Mouse (Mus musculus) liver, embryonic 14.5 days (tissue): Measurements from ENCODE around the gene Igtp. TPM values are rescaled to one million over a fixed set of nuclear protein-coding genes. Genes with fewer than 3 reads are reported as not detected.
A peak's percentile ranks its signal among the peaks of the same experiment; 100 is the strongest.
"Not testable (repeated sequence)": the region's sequence is repeated elsewhere in the genome, so short reads cannot be mapped to it uniquely, and the experiment has no call there.

Source experiments
- ATAC-seq: fragments of 200-750 bp; cut with Nextera tagmentation; 2 replicates; pipeline ENCODE4 v1.8.0; 2017; ENCODE audit warnings: moderate number of reproducible peaks, mild to moderate bottlenecking, moderate library complexity; ENCODE audit not compliant: insufficient read depth
- DNase-seq, 3 experiments: peaks; one replicate each; pipeline ENCODE4 v3.0.0-alpha.2; 2012 to 2013; ENCODE audit warnings: low read depth in 3 of 3, low spot score in 3 of 3
- H3K27ac ChIP-seq: fragments of 300-500 bp; sonication (generic); 2 replicates; pipeline ENCODE4 v1.5.1; 2014; ENCODE audit warnings: moderate library complexity, mild to moderate bottlenecking, control low read depth, inconsistent platforms
- H3K27me3 ChIP-seq: fragments of 300-500 bp; sonication (generic); 2 replicates; pipeline ENCODE4 v1.6.1; 2014; ENCODE audit warnings: mild to moderate bottlenecking, low read length, moderate library complexity; ENCODE audit not compliant: control insufficient read depth, insufficient read depth
- H3K36me3 ChIP-seq: fragments of 300-500 bp; sonication (generic); replicated peaks from 2 replicates; pipeline ENCODE4 v1.6.1; 2014; ENCODE audit warnings: low read depth; ENCODE audit not compliant: control insufficient read depth, insufficient read depth
- H3K4me1 ChIP-seq, 2 experiments: fragments of 200-500 bp in 1 of 2; fragments of 300-500 bp in 1 of 2; sonication (generic) in 1 of 2; replicated peaks; 2 replicates each; pipeline ENCODE4 v1.6.1; 2012 to 2014; ENCODE audit warnings: antibody characterized with exemption in 1 of 2, inconsistent platforms in 1 of 2, low read length in 1 of 2; ENCODE audit not compliant: control insufficient read depth in 2 of 2, insufficient read depth in 2 of 2
- H3K4me2 ChIP-seq: fragments of 300-500 bp; sonication (generic); 2 replicates; pipeline ENCODE4 v1.6.1; 2014; ENCODE audit warnings: low read depth, mild to moderate bottlenecking, control low read depth, moderate library complexity
- H3K4me3 ChIP-seq, 2 experiments: fragments of 200-500 bp in 1 of 2; fragments of 300-500 bp in 1 of 2; sonication (generic) in 1 of 2; 2 replicates each; pipeline ENCODE4 v1.5.1; 2012 to 2014; ENCODE audit warnings: low read depth in 2 of 2, low read length in 2 of 2, mild to moderate bottlenecking in 2 of 2, control low read depth in 1 of 2, inconsistent platforms in 1 of 2, moderate library complexity in 1 of 2; ENCODE audit not compliant: insufficient read depth in 1 of 2
- H3K9ac ChIP-seq: fragments of 300-500 bp; sonication (generic); replicated peaks from 2 replicates; pipeline ENCODE4 v1.6.1; 2014; ENCODE audit warnings: mild to moderate bottlenecking, control low read depth, moderate library complexity
- H3K9me3 ChIP-seq: fragments of 300-500 bp; sonication (generic); 2 replicates; pipeline ENCODE4 v1.6.1; 2016; ENCODE audit warnings: low read length, mixed read lengths; ENCODE audit not compliant: control insufficient read depth
- CTCF ChIP-seq: IDR thresholded peaks from 2 replicates; pipeline ENCODE4 v1.5.1; 2016; ENCODE audit warnings: antibody characterized with exemption, low read depth, control low read depth
- EP300 ChIP-seq: IDR thresholded peaks from 2 replicates; pipeline ENCODE4 v1.6.1; 2016; ENCODE audit warnings: antibody characterized with exemption, low read depth
- WGBS: fragments of 180-500 bp; shearing (Covaris S2); extraction: QIAGEN DNeasy Blood & Tissue Kit; methylation state at CpG from one replicate; pipeline ENCODE4 v1.1.7; 2014; ENCODE audit not compliant: insufficient replicate concordance; 5-methylcytosine and 5-hydroxymethylcytosine counted together
- polyA plus RNA-seq, 2 experiments: library from polyadenylated mRNA; depleted of rRNA in 1 of 2; stranded (reverse) in 1 of 2; unstranded in 1 of 2; fragments of >200 nt; fragmentation: Nextera tagmentation in 1 of 2; extraction: Ambion mirVana in 1 of 2; gene quantifications; 2 replicates each; pipeline versions ENCODE4 v1.2.1 to v1.2.3; 2012 to 2014

Gene Igtp
- polyA plus RNA-seq, 2 experiments = 4.7 to 7.6 TPM

GRCm38 (mm10) chr11:58211682-58212067 lies 12.3 kb downstream of the Igtp start:
- Histone ChIP-seq H3K27ac (peak overlapping the region; percentile 28), H3K4me1 (peaks cover 25 to 38% of the 10 kb centered on the region in 2 experiments), H3K4me2 (peak overlapping the region; percentile 32), H3K36me3 (no peaks in the 10 kb centered on the region), H3K9ac (peak overlapping the region; percentile 1), H3K27me3 (no peaks in the 10 kb centered on the region), H3K9me3 (no peaks in the 10 kb centered on the region), H3K4me3 (no peak overlapping the region)
- 42% methylated on average over 2 of the region's 2 CpGs for WGBS
- 0 out of 2 replicates have a peak, but pooled peaks have one; percentile 3 for TF ChIP-seq EP300
- no peak for TF ChIP-seq CTCF
- no peak for ATAC-seq
- no peak for DNase-seq

- ATAC-seq (no peak), DNase-seq (peak in 1 of 3 experiments; percentile 51)
- peak overlapping the region; percentile 88 to 94; a peak in 3 of 4 replicates for H3K4me3 ChIP-seq
- WGBS = 27% methylated on average over 7 of the region's 7 CpGs
- TF ChIP-seq EP300 (no peak), CTCF (no peak)
- no peaks in the 10 kb centered on the region for H3K9me3 ChIP-seq
- H3K27me3 ChIP-seq = no peaks in the 10 kb centered on the region
- H3K27ac ChIP-seq = peak overlapping the region; percentile 84
- no peaks in the 10 kb centered on the region for H3K36me3 ChIP-seq
- peaks cover 25 to 43% of the 10 kb centered on the region in 2 experiments for H3K4me1 ChIP-seq
- peak overlapping the region; percentile 94 for H3K4me2 ChIP-seq
- H3K9ac ChIP-seq = peak overlapping the region; percentile 91
Observed at GRCm38 (mm10) chr11:58213673-58214342, 14.5 kb downstream of the Igtp start.

DNA sequence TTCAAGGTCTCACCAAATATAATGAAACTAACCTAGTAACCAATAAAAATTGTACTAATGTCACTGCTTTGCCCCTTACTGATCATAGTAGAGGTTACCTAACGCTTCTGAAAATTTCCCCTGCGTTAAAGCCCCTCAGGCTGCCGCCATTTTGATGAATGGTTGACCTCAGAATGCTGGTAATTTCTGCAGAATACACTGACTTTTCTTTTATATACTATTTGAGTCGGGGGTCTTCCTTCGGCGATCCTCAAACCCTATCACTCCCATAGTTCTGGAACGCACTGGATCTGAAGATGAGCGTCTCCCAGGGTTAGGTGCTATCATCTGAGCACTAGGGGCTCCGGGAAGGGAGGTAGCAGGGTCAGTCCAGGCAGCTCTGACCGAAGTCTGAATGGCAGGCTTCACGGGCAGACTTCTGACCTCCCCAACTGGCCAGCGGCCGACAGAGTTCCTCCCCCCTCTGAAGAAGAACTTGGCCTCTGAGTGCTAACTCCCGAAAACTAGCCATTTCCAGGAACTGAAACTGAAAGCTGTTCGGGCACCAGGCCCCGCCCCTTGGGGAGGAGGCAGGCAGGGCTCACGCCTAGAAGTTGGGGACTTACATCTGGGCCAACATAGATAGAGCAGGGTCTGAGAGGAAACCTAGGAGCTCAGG lies 15.2 kb downstream of the Igtp start:
- DNase-seq (peak; percentile 82 to 92 (median 90)), ATAC-seq (peak; percentile 93)
- no peaks in the 10 kb centered on the region for H3K9me3 ChIP-seq
- WGBS = 14% methylated on average over 17 of the region's 17 CpGs
- H3K27me3 ChIP-seq = no peaks in the 10 kb centered on the region
- H3K4me1 ChIP-seq = peaks cover 25 to 48% of the 10 kb centered on the region in 2 experiments
- H3K4me3 ChIP-seq = peak overlapping the region; percentile 88 to 94
- TF ChIP-seq EP300 (no peak), CTCF (no peak)
- H3K36me3 ChIP-seq = no peaks in the 10 kb centered on the region
- peak overlapping the region; percentile 94 for H3K4me2 ChIP-seq
- peak overlapping the region; percentile 91 for H3K9ac ChIP-seq
- peak overlapping the region; percentile 84 for H3K27ac ChIP-seq

GRCm38 (mm10) chr11:58215049-58215430 lies 15.7 kb downstream of the Igtp start:
- Histone ChIP-seq H3K27ac (peak overlapping the region; percentile 63), H3K9ac (peak overlapping the region; percentile 91), H3K4me3 (peak overlapping the region; percentile 51 to 88), H3K4me2 (peak overlapping the region; percentile 94), H3K4me1 (peaks cover 25 to 48% of the 10 kb centered on the region in 2 experiments)
- DNase-seq, ATAC-seq, H3K36me3 ChIP-seq, H3K27me3 ChIP-seq, H3K9me3 ChIP-seq: not testable (repeated sequence)
- WGBS = 8% methylated on average over 2 of the region's 3 CpGs

DNA sequence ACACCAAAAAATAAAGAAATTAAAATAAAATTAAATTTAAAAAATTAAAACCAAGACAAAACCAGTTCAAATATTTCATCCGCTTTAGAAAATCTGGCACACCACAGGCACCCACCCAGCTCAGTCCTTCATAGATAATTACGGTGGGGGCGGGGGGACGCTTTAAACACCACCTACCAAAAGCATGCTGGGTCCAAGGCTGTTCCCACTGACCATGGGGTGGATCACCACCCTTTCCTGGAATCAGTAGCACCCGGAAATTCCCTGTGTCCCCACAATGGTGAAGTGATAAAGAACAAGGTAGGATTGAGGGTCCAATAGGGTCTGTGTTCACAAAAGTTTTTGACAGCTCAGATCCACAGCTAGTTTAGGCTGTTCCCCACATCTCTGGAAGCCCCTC lies 16.5 kb downstream of the Igtp start:
- Histone ChIP-seq H3K4me2 (peak overlapping the region; percentile 94), H3K4me3 (peak overlapping the region in 1 of 2 experiments; percentile 88; a peak in 1 of 4 replicates), H3K9me3 (no peaks in the 10 kb centered on the region), H3K4me1 (peaks cover 25 to 47% of the 10 kb centered on the region in 2 experiments), H3K27me3 (no peaks in the 10 kb centered on the region), H3K27ac (no peak overlapping the region), H3K36me3 (no peaks in the 10 kb centered on the region), H3K9ac (no peak overlapping the region; the same call in 1 of the 2 replicates)
- no peak for DNase-seq
- ATAC-seq = no peak
- TF ChIP-seq CTCF = no peak
- TF ChIP-seq EP300 = no peak
- 62% methylated on average over 5 of the region's 5 CpGs for WGBS
